Mouse (Mus musculus): Measurements from ENCODE around the gene Slc16a10. TPM values are rescaled to one million over a fixed set of nuclear protein-coding genes. Genes with fewer than 3 reads are reported as not detected.

Gene Slc16a10
- polyA plus RNA-seq, 2 experiments, result 32.8 to 63.5 TPM

DNA sequence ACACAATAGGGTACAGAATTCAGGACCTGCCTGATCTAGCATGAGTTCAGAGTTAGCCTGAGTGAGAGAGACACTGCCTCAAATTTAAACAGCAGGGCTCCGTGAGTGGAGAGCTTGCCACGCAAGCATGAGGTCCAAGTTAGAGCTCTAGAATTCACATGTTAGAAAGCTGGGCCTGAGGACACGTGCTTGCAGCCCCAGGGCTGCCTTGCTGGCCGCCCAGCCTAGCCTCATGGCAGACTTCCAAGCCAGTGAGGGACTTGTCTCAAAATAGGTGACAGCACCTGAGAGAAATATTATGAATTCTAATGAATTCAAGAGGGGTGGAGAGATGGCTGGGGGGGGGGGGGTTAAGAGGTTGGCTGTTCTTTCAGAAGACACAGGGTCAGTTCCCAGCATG is 134.1 kb downstream of the Slc16a10 start:
- no peak overlapping the region for H3K27ac ChIP-seq
- no peaks in the 10 kb centered on the region for H3K36me3 ChIP-seq (replicated peaks; ENCODE audit: control insufficient read depth, insufficient read depth, low read depth)
- ATAC-seq (ENCODE audit: insufficient read depth) (no peak), DNase-seq (ENCODE audit: low read depth in 3 of 3, low spot score in 3 of 3) (no peak)
- H3K4me3 ChIP-seq (ENCODE audit: insufficient read depth in 1 of 2, low read depth in 2 of 2, low read length in 2 of 2), result no peak overlapping the region
- H3K4me2 ChIP-seq (ENCODE audit: low read depth), result no peak overlapping the region
- H3K9me3 ChIP-seq (ENCODE audit: control insufficient read depth, low read length), result no peaks in the 10 kb centered on the region
- no peaks in the 10 kb centered on the region for H3K27me3 ChIP-seq (ENCODE audit: control insufficient read depth, insufficient read depth, low read length)
- 68% methylated on average over 4 of the region's 4 CpGs for WGBS (ENCODE audit: insufficient replicate concordance)
- no peaks in the 10 kb centered on the region for H3K4me1 ChIP-seq (replicated peaks; ENCODE audit: control insufficient read depth in 2 of 2, insufficient read depth in 2 of 2, low read length in 1 of 2)
- H3K9ac ChIP-seq (replicated peaks), result no peak overlapping the region
- no peak for TF ChIP-seq EP300 (IDR thresholded peaks at IDR 0.05; ENCODE audit: low read depth)
- no peak for TF ChIP-seq CTCF (IDR thresholded peaks at IDR 0.05; ENCODE audit: low read depth)

DNA sequence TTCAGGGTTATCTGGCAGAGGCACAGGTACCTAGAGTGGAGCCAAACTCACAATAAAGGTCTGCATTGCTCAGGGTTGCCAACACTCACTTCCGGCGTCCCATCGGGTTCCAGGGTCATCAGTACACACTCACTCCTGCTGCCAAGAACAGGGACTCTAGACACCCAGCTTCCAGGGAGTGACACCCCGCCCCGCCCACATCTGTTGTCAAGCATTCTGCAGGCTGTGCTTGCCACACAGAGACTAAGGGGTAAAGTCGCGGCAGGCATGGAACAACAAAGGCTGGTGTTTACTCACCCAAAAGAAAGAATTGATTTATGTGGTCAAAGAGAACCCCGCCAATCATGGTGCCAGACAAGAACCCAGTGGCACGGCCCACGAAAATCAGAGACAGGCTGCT is 135.1 kb downstream of the Slc16a10 start:
- Histone ChIP-seq H3K27me3 (ENCODE audit: control insufficient read depth, insufficient read depth, low read length) (no peaks in the 10 kb centered on the region), H3K4me3 (ENCODE audit: insufficient read depth in 1 of 2, low read depth in 2 of 2, low read length in 2 of 2) (no peak overlapping the region), H3K27ac (no peak overlapping the region), H3K4me2 (ENCODE audit: low read depth) (no peak overlapping the region), H3K9ac (replicated peaks) (no peak overlapping the region), H3K9me3 (ENCODE audit: control insufficient read depth, low read length) (no peaks in the 10 kb centered on the region), H3K36me3 (replicated peaks; ENCODE audit: control insufficient read depth, insufficient read depth, low read depth) (no peaks in the 10 kb centered on the region), H3K4me1 (replicated peaks; ENCODE audit: control insufficient read depth in 2 of 2, insufficient read depth in 2 of 2, low read length in 1 of 2) (no peaks in the 10 kb centered on the region)
- TF ChIP-seq CTCF (IDR thresholded peaks at IDR 0.05; ENCODE audit: low read depth), result no peak
- TF ChIP-seq EP300 (IDR thresholded peaks at IDR 0.05; ENCODE audit: low read depth), result no peak
- DNase-seq (ENCODE audit: low read depth in 3 of 3, low spot score in 3 of 3) (no peak), ATAC-seq (ENCODE audit: insufficient read depth) (no peak)
- 71% methylated on average over 10 of the region's 10 CpGs for WGBS (ENCODE audit: insufficient replicate concordance)

DNA sequence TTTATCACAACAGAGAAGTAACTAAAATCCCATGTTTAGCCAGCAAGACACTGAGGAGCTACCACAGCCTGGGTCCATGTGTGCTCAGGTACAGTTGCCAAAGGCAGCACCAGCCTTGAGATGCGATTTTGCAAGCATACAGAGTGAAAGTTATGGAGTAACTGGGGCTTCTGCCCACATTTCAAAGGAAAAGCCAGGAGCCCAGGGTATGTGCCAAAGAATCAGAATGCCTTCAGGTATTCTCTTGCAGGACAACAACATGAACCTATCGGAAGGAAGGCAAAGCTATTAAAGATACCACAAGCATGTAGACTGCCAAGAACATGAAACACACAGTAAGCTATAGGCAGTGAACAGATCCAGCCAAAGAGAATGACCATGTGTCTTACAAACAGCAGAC is 141.3 kb downstream of the Slc16a10 start:
- Histone ChIP-seq H3K9ac (replicated peaks) (no peak overlapping the region), H3K4me3 (ENCODE audit: insufficient read depth in 1 of 2, low read depth in 2 of 2, low read length in 2 of 2) (no peak overlapping the region), H3K9me3 (ENCODE audit: control insufficient read depth, low read length) (no peaks in the 10 kb centered on the region), H3K27me3 (ENCODE audit: control insufficient read depth, insufficient read depth, low read length) (no peaks in the 10 kb centered on the region), H3K27ac (no peak overlapping the region), H3K36me3 (replicated peaks; ENCODE audit: control insufficient read depth, insufficient read depth, low read depth) (no peaks in the 10 kb centered on the region), H3K4me1 (replicated peaks; ENCODE audit: control insufficient read depth in 2 of 2, insufficient read depth in 2 of 2, low read length in 1 of 2) (no peaks in the 10 kb centered on the region), H3K4me2 (ENCODE audit: low read depth) (no peak overlapping the region)
- DNase-seq (ENCODE audit: low read depth in 3 of 3, low spot score in 3 of 3), result no peak
- TF ChIP-seq CTCF (IDR thresholded peaks at IDR 0.05; ENCODE audit: low read depth), result no peak
- WGBS (ENCODE audit: insufficient replicate concordance), result 65% methylated on average over 2 of the region's 2 CpGs
- no peak for ATAC-seq (ENCODE audit: insufficient read depth)

- Histone ChIP-seq H3K36me3 (replicated peaks; ENCODE audit: control insufficient read depth, insufficient read depth, low read depth) (no peaks in the 10 kb centered on the region), H3K27me3 (ENCODE audit: control insufficient read depth, insufficient read depth, low read length) (no peaks in the 10 kb centered on the region), H3K4me3 (ENCODE audit: insufficient read depth in 1 of 2, low read depth in 2 of 2, low read length in 2 of 2) (no peak overlapping the region), H3K9ac (replicated peaks) (no peak overlapping the region), H3K9me3 (ENCODE audit: control insufficient read depth, low read length) (no peaks in the 10 kb centered on the region), H3K4me2 (ENCODE audit: low read depth) (no peak overlapping the region), H3K27ac (no peak overlapping the region), H3K4me1 (replicated peaks; ENCODE audit: control insufficient read depth in 2 of 2, insufficient read depth in 2 of 2, low read length in 1 of 2) (peaks cover 0 to 12% of the 10 kb centered on the region in 2 experiments; a peak in 2 of 4 replicates)
- ATAC-seq (ENCODE audit: insufficient read depth) (peak; percentile 65; the same call in 1 of the 2 replicates), DNase-seq (ENCODE audit: low read depth in 3 of 3, low spot score in 3 of 3) (peak; percentile 32 to 41 (median 37))
- 19% methylated on average over 4 of the region's 4 CpGs for whole genome bisulfite sequencing (ENCODE audit: insufficient replicate concordance)
- TF ChIP-seq EP300 (IDR thresholded peaks at IDR 0.05; ENCODE audit: low read depth) (peak; percentile 85), CTCF (IDR thresholded peaks at IDR 0.05; ENCODE audit: low read depth) (no peak)
Observed at GRCm38 (mm10) chr10:39991155-39991554, 150.9 kb downstream of the Slc16a10 start.

DNA sequence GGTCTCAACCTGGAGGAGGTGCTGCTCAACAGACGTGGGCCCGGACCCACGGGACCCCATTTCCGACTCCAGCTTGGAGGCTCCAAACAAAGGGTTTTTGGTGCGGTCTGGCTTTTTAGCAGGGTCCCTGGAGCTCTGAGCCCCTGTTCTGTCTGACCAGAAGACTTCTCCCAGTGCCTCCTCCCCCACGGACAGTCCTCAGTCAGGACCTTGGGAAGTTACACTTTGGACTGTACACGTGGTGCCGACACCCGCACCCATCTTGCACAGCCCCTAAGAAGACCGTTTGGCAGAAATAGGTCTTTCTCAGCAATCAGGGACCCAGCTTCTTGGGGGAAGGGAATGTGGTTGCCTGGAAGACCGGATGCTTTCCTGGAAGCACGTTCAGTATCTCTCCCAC is 155.6 kb downstream of the Slc16a10 start, which contains the start of gene Mfsd4b5:
TSS of gene Mfsd4b5 (minus strand) at position 181 of the 400 bp plus-strand sequence.
- ATAC-seq (ENCODE audit: insufficient read depth) (no peak), DNase-seq (ENCODE audit: low read depth in 3 of 3, low spot score in 3 of 3) (no peak)
- Histone ChIP-seq H3K27ac (no peak within 1 kb of the TSS), H3K9ac (replicated peaks) (no peak within 1 kb of the TSS), H3K4me3 (ENCODE audit: insufficient read depth in 1 of 2, low read depth in 2 of 2, low read length in 2 of 2) (no peak within 1 kb of the TSS), H3K27me3 (ENCODE audit: control insufficient read depth, insufficient read depth, low read length) (no peaks in the 10 kb centered on the region), H3K4me2 (ENCODE audit: low read depth) (no peak within 1 kb of the TSS), H3K4me1 (replicated peaks; ENCODE audit: control insufficient read depth in 2 of 2, insufficient read depth in 2 of 2, low read length in 1 of 2) (peaks cover 0 to 8% of the 10 kb centered on the region in 2 experiments; a peak in 2 of 4 replicates), H3K36me3 (replicated peaks; ENCODE audit: control insufficient read depth, insufficient read depth, low read depth) (no peaks in the 10 kb centered on the region), H3K9me3 (ENCODE audit: control insufficient read depth, low read length) (no peaks in the 10 kb centered on the region)
- WGBS (ENCODE audit: insufficient replicate concordance), result 76% methylated on average over 12 of the region's 12 CpGs
- TF ChIP-seq EP300 (IDR thresholded peaks at IDR 0.05; ENCODE audit: low read depth) (no peak), CTCF (IDR thresholded peaks at IDR 0.05; ENCODE audit: low read depth) (no peak)

Other genes starting within 250 kb of the Slc16a10 start
- gene Mfsd4b4, start 243.0 kb downstream of the Slc16a10 start, polyA plus RNA-seq (2012; rRNA removed), result 1.9 and 2.2 TPM in 2 replicates
- 1.1 and 1.2 TPM in 2 replicates for gene Mfsd4b4, start 243.0 kb downstream of the Slc16a10 start, polyA plus RNA-seq (2014; fragmentation: Nextera tagmentation; extraction: Ambion mirVana)
- 0.04 TPM in 1 of 2 replicates, not detected in the other for gene Mfsd4b2, start 215.3 kb downstream of the Slc16a10 start, polyA plus RNA-seq (2012; rRNA removed)
- not detected in 2 replicates for gene Mfsd4b2, start 215.3 kb downstream of the Slc16a10 start, polyA plus RNA-seq (2014; fragmentation: Nextera tagmentation; extraction: Ambion mirVana)
- gene Mfsd4b3, start 182.1 kb downstream of the Slc16a10 start, polyA plus RNA-seq (2012; rRNA removed), result 1.2 and 1.4 TPM in 2 replicates
- gene Mfsd4b3, start 182.1 kb downstream of the Slc16a10 start, polyA plus RNA-seq (2014; fragmentation: Nextera tagmentation; extraction: Ambion mirVana), result 2.3 TPM in 2 replicates
- gene Mfsd4b5, start 155.6 kb downstream of the Slc16a10 start, polyA plus RNA-seq (2012; rRNA removed), result 0.09 and 0.15 TPM in 2 replicates
- 0.04 TPM in 1 of 2 replicates, not detected in the other for gene Mfsd4b5, start 155.6 kb downstream of the Slc16a10 start, polyA plus RNA-seq (2014; fragmentation: Nextera tagmentation; extraction: Ambion mirVana)
- gene Mfsd4b1, start 117.0 kb downstream of the Slc16a10 start, polyA plus RNA-seq (2012; rRNA removed), result 0.22 and 0.41 TPM in 2 replicates
- gene Mfsd4b1, start 117.0 kb downstream of the Slc16a10 start, polyA plus RNA-seq (2014; fragmentation: Nextera tagmentation; extraction: Ambion mirVana), result 0.34 and 0.60 TPM in 2 replicates
- gene Rpf2, start 104.8 kb upstream of the Slc16a10 start, polyA plus RNA-seq (2012; rRNA removed), result 7.3 and 16.8 TPM in 2 replicates
- gene Rpf2, start 104.8 kb upstream of the Slc16a10 start, polyA plus RNA-seq (2014; fragmentation: Nextera tagmentation; extraction: Ambion mirVana), result 38.9 and 39.2 TPM in 2 replicates
- 7.7 and 15.1 TPM in 2 replicates for gene Gtf3c6, start 115.8 kb upstream of the Slc16a10 start, polyA plus RNA-seq (2012; rRNA removed)
- 31.6 and 34.1 TPM in 2 replicates for gene Gtf3c6, start 115.8 kb upstream of the Slc16a10 start, polyA plus RNA-seq (2014; fragmentation: Nextera tagmentation; extraction: Ambion mirVana)
- gene Amd1, start 159.9 kb upstream of the Slc16a10 start, polyA plus RNA-seq (2012; rRNA removed), result 33.5 and 48.1 TPM in 2 replicates
- 56.4 and 64.2 TPM in 2 replicates for gene Amd1, start 159.9 kb upstream of the Slc16a10 start, polyA plus RNA-seq (2014; fragmentation: Nextera tagmentation; extraction: Ambion mirVana)
- 2.2 and 3.1 TPM in 2 replicates for gene Cdk19, start 197.3 kb upstream of the Slc16a10 start, polyA plus RNA-seq (2012; rRNA removed)
- 3.0 and 3.1 TPM in 2 replicates for gene Cdk19, start 197.3 kb upstream of the Slc16a10 start, polyA plus RNA-seq (2014; fragmentation: Nextera tagmentation; extraction: Ambion mirVana)